Mouse (Mus musculus) stomach, postnatal 0 days (tissue): ENCODE results near the gene Tbcel.

Experiments
- CTCF ChIP-seq: IDR thresholded peaks from 2 replicates; pipeline ENCODE4 v1.5.1; 2016; ENCODE audit warnings: antibody characterized with exemption, low read depth, mild to moderate bottlenecking, moderate library complexity
- EP300 ChIP-seq: optimal IDR thresholded peaks from 2 replicates; pipeline ENCODE3; 2016; ENCODE audit warnings: antibody characterized with exemption

DNA sequence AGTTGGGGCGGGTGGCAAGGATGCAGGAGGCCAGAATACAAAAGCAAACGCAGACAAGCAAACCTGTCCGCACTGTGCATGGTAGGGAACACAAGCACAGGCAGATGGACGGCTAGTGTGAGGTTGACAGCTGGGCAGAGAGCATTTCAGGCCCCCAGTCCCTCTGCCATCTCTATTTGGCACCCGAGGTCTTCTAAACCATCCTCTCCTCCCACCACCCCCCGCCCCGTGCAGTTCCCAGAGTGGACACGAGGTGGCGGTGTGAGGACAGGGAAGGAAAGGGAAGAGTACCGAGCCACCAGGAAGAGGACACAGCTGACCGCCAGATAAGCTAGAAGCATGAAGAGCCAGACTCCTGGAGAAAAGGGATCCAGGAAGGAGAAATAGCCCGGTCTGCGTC lies 42.5 kb upstream of the Tbcel start:
- TF ChIP-seq CTCF (peak; percentile 95), EP300 (no peak)
